Mouse (Mus musculus) olfactory bulb, adult 2 months (tissue): Measurements from ENCODE around the gene Tnfrsf22. TPM values are rescaled to one million over a fixed set of nuclear protein-coding genes. Genes with fewer than 3 reads are reported as not detected.
"Not testable (repeated sequence)": the region's sequence is repeated elsewhere in the genome, so short reads cannot be mapped to it uniquely, and the experiment has no call there.

ENCODE experiments used
- H3K27ac ChIP-seq: fragments of 200-500 bp; 2 replicates; pipeline ENCODE4 v1.5.1; 2012; ENCODE audit warnings: low read depth, low read length; ENCODE audit not compliant: insufficient read depth
- H3K4me1 ChIP-seq: fragments of 200-500 bp; 2 replicates; pipeline ENCODE4 v1.6.1; 2012; ENCODE audit warnings: low read length; ENCODE audit not compliant: control insufficient read depth, insufficient read depth
- H3K4me3 ChIP-seq: fragments of 200-500 bp; 2 replicates; pipeline ENCODE4 v1.5.1; 2012; ENCODE audit warnings: mild to moderate bottlenecking, low read depth, low read length, moderate library complexity; ENCODE audit not compliant: insufficient read depth
- CTCF ChIP-seq: fragments of 200-500 bp; IDR thresholded peaks from 2 replicates; pipeline ENCODE4 v1.5.1; 2012; ENCODE audit warnings: low read depth, mild to moderate bottlenecking, low read length, moderate library complexity; ENCODE audit not compliant: insufficient read depth
- POLR2A ChIP-seq: fragments of 200-500 bp; IDR thresholded peaks from 2 replicates; pipeline ENCODE4 v1.6.1; 2012; ENCODE audit warnings: mild to moderate bottlenecking, low read depth, low read length, moderate library complexity; ENCODE audit not compliant: insufficient read depth
- WGBS: fragments of 180-500 bp; shearing (Covaris S2); methylation state at CpG from one replicate; pipeline ENCODE4 v1.1.7; 2018; 5-methylcytosine and 5-hydroxymethylcytosine counted together
- polyA plus RNA-seq: library from polyadenylated mRNA; stranded (reverse); fragments of >200 nt; gene quantifications from 2 replicates; pipeline ENCODE4 v1.2.4, GENCODE M21; 2012; ENCODE audit warnings: low replicate concordance; ENCODE audit not compliant: missing spikeins, insufficient read depth, insufficient read length

The Tnfrsf22 gene
- polyA plus RNA-seq, result not detected in 2 replicates

DNA sequence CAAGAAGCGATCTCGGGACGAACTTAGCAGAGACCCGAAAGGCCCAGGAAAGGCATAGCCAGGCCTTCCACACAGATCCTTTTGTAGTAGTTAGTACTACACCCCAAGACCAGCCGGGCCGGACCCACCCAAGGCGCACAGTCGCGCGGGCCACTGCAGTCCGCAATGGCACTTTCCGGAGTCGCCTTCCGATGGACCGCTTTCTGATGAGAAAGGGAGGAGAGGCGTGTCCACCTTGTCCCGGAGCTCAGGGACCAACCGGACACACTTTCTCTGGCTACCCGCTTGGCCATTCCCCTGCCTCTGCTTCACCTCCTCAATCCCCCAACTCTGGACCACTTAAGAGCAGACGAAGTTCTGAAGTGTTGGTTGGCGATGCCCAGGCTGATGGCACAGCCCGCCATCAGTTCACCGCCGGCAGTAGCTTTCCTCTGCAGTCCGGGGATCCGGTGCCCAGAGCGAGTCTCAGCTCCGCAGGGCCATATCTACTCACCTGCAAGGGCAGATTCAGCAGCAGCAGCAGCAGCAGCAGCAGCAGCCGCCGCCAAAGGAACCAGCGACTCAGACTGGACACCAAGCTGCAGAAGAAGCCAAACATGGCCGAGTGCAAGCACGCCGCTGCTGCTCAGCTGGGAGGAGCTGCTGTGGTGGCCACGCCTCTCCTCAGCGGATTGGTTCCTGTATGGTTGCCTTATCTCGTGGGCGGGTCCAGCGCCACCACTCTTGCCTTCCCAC, at the start of gene Tnfrsf22:
Gene Tnfrsf22, minus strand, starts transcription at position 628 of the 735 bp plus-strand sequence.
- no peak for TF ChIP-seq POLR2A
- no peak for TF ChIP-seq CTCF
- 3% methylated on average over 39 of the region's 39 CpGs for WGBS
- H3K4me1 ChIP-seq, result peaks cover 5% of the 10 kb centered on the region; the same call in 1 of the 2 replicates
- H3K27ac ChIP-seq, result no peak within 1 kb of the TSS
- H3K4me3 ChIP-seq, result peak within 1 kb of the TSS; percentile 79

DNA sequence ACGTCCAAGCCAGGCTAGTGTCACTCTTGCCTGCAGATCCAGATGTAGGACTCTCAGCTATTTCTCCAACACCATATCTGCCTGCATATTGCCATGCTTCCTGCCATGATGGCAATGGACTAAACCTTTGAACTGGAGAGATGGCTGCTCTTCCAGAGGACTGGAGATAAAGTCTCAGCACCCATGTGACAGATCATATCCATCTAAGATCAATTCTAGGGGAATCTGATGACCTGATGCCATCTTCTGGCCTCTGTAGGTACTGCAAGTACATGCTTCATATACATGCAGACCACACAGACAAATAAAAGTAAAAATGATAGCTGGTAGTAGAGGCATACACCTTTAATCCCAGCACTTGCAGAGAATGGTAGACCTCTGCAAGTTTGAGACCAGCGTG, 46.7 kb upstream of the Tnfrsf22 start:
- WGBS, result 69% methylated on average over 2 of the region's 2 CpGs

DNA sequence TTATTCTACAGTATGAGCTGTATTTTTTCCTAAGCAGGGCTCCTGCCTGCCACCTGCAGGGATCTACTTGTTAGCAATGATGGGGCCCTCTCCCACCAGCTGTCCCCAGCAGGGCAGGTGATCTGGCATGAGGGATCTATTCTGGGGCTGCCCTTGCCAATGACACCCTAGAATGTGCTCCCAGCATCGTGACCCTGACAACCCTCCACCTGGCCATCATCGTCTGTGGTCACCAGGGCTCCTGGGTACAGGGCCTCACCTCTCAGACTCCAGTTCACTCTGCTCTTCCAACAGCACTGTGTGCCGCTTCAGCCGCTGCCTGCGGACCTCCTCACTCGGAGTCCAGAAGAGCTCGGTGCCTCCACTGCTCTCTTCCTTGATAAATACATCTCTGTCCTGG, 45.1 kb upstream of the Tnfrsf22 start:
- peaks cover 9% of the 10 kb centered on the region; the same call in 1 of the 2 replicates for H3K4me1 ChIP-seq
- no peak overlapping the region for H3K4me3 ChIP-seq
- no peak overlapping the region for H3K27ac ChIP-seq
- TF ChIP-seq CTCF, result no peak
- no peak for TF ChIP-seq POLR2A
- WGBS, result 94% methylated on average over 7 of the region's 7 CpGs

More for the DNA sequence above, 46.7 kb upstream of the Tnfrsf22 start:
- TF ChIP-seq POLR2A (no peak), CTCF (no peak)
- no peak overlapping the region for H3K4me3 ChIP-seq
- H3K27ac ChIP-seq, result no peak overlapping the region
- H3K4me1 ChIP-seq, result peaks cover 7% of the 10 kb centered on the region; the same call in 1 of the 2 replicates

DNA sequence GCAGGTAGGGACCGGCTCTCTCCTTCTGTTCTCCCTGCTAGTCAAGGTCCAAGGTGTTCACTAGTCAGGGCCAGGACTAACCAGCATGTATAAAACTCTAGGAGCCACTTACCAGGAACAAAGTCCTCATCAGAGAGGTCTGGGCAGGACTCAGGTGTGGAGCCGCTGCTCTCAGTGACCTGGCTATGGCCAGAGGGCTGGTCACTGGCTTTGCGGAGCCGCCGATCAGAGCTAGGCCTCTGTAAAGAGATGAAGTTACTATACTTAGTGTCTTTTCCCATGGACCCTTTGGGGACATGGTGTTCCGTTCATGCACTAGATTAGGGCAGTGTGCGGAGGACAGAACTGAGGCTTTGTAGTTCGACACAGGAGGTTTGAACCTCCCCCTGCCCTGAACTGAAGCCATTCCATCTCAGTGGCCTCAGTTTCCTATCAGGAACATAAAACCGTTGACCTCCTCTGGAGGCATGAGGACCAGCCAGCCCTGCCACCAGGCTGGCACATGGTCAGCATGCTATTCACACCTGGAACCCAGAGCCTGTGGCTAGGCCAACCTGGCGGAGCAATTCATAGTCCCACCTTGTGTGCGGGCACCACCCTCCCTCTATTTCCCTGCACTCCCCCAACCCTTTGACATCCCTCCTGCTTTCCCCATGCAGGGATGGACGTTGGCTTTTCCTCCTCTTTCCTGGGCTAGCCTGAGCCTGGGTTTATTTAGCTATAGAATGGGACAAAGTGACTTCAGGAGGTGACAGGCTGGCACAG, 43.5 kb upstream of the Tnfrsf22 start:
- TF ChIP-seq POLR2A (no peak), CTCF (no peak)
- WGBS, result 93% methylated on average over 12 of the region's 12 CpGs
- H3K27ac ChIP-seq, result no peak overlapping the region
- peaks cover 9% of the 10 kb centered on the region; the same call in 1 of the 2 replicates for H3K4me1 ChIP-seq
- H3K4me3 ChIP-seq, result no peak overlapping the region

DNA sequence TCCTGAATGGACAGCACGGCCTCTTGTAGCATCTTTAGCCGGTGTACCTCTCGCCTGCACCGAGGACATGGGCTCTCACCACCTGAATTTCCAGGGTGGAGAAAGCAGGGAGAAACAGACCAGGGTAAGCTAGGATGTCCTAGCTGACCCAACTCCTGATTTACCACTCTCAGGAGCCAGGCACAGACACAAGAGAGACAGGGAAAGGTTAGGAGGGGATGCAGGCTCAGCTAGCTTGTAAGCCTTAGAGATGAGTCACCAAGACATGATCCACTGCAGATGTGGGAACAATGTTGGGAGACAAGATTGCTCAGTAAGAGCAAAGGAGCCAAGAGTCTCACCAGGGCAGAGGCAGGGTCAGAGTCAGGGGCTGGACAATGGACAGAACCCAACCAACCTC, 42.4 kb upstream of the Tnfrsf22 start:
- Histone ChIP-seq H3K4me1 (peaks cover 9% of the 10 kb centered on the region; the same call in 1 of the 2 replicates), H3K27ac (no peak overlapping the region), H3K4me3 (no peak overlapping the region)
- 97% methylated on average over 4 of the region's 4 CpGs for WGBS
- TF ChIP-seq POLR2A (no peak), CTCF (no peak)

DNA sequence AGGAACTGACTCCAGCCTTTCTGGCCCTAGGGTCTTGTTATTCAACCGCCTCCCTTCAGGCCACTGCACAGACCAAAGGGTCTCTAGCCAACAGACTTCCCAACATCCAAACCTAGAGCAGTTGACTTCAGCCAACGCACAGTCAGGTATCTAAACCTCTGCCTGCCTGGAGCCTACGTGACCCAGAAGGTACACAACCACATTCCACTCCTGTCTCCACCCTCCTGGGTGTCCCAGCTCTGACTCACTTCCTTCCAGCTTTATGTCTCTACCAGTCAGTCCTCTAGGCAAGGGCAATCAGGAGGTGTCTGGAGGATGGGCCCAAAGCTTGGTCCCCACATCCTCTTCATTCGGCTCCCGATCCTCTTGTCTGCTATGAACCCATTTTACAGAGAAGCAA, 41.7 kb upstream of the Tnfrsf22 start:
- Histone ChIP-seq H3K4me1 (peaks cover 9% of the 10 kb centered on the region; the same call in 1 of the 2 replicates), H3K4me3 (no peak overlapping the region), H3K27ac (no peak overlapping the region)
- TF ChIP-seq CTCF, result no peak
- TF ChIP-seq POLR2A, result no peak
- WGBS, result 90% methylated on average over 5 of the region's 5 CpGs

DNA sequence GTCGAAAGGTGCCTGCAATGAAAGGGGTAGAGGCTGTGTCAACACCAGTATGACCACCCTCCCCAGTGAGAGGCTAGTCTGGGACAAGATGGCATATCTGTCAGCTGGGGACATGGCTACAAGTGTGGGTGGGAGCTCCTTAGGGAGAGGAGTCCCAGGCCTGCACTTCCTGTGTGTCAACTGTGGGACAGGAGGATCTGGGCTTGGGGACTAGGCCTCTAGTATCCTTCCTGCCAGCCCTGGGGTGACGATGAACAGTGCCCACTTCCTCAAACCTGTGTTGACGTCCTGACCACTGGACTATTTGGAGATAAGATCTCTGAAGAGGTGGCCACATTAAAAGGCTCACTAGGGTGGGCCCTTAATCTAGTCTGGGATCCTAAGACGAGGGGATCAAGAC, 40.5 kb upstream of the Tnfrsf22 start:
- TF ChIP-seq CTCF (no peak), POLR2A (no peak)
- Histone ChIP-seq H3K4me1 (peaks cover 16% of the 10 kb centered on the region), H3K4me3 (no peak overlapping the region), H3K27ac (no peak overlapping the region)
- WGBS, result 91% methylated on average over 4 of the region's 4 CpGs

DNA sequence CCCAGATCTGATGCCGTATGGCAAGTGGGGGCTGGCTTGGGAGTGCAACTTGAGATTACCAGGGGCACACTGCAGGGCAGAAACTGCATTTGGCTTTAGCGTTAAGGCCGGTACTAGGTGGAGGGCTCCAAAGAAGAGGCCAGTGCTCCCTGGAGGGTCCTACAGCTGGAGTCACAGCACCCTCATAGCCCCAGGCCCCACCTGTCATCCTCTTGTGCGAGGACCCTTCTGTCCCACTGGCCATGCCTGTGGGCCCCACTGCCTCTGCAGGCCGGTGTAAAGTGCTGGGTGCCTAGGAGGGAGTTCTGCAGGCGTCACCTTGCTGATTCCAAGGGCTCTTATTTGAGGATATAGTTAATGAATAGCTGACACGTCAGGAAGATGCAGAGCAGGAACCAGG, 40.0 kb upstream of the Tnfrsf22 start:
- H3K4me1 ChIP-seq, result peaks cover 16% of the 10 kb centered on the region
- TF ChIP-seq CTCF, result no peak
- H3K4me3 ChIP-seq, result no peak overlapping the region
- H3K27ac ChIP-seq, result no peak overlapping the region
- WGBS, result 85% methylated on average over 7 of the region's 7 CpGs

DNA sequence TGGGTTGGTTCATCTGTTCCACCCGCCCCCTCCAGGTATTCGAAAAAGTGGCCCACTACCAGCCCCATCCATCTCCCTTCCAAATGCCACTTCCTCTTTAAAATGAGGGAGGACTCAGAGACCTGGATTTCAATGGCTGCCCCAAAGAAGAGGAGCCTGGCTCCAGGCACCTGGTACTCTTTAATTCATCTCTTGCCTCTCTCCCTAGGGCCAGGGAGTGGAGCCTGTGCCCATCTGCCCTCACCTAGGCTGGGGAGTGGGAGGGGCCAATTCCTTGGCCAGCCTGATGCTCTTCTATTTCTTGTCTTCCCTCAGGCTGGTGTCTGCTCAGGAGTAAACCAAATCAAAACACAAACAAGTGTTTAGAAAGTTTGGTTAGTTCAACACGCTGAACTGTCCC, 37.2 kb upstream of the Tnfrsf22 start:
- H3K4me1 ChIP-seq, result peaks cover 15% of the 10 kb centered on the region
- H3K4me3 ChIP-seq, H3K27ac ChIP-seq: not testable (repeated sequence)
- WGBS, result 86% methylated on average over 3 of the region's 3 CpGs

DNA sequence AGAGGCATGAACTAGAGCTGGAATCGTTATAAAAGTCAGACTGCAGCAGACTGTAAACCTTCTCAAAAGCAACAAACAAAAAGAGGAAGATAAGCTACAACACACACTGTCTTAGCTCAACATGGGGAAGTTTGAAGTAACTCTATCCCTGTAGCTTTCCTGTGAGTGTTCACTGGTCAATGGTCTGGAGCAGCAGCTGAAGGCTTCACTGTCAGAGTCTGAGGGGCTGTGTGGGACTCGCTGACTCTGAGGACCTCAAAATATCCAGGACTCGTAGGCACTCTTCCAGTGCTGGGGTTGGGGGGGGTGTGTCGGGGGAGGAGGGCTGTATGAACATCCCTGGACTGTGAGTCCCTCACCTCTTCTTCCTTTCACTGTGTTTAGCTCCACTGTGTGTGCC, 36.7 kb upstream of the Tnfrsf22 start:
- not testable (repeated sequence) for H3K4me1 ChIP-seq, H3K4me3 ChIP-seq, H3K27ac ChIP-seq
- 43% methylated on average over 4 of the region's 4 CpGs for WGBS
